Mouse (Mus musculus) layer of hippocampus, adult 2 months (tissue): ENCODE data around the gene Thbs2. TPM values are rescaled to one million over a fixed set of nuclear protein-coding genes. Genes with fewer than 3 reads are reported as not detected.

Source experiments
- DNase-seq, 2 experiments: peaks; one replicate each; pipeline ENCODE4 v3.0.0; 2022; ENCODE audit warnings: low spot score in 2 of 2
- H3K27ac ChIP-seq: fragments of 200-600 bp; 2 replicates; pipeline ENCODE4 v1.8.1; 2022
- H3K4me3 ChIP-seq: fragments of 200-600 bp; 2 replicates; pipeline ENCODE4 v1.8.1; 2022; ENCODE audit warnings: mild to moderate bottlenecking
- CTCF ChIP-seq: fragments of 200-600 bp; conservative IDR thresholded peaks from 2 replicates; pipeline ENCODE4 v1.8.1; 2022; ENCODE audit warnings: antibody characterized with exemption, mild to moderate bottlenecking, moderate library complexity
- long read RNA-seq, 2 experiments: library from polyadenylated mRNA; stranded (forward); transcript quantifications; one replicate each; pipeline ENCODE4 v2.0.0; 2021; ENCODE audit warnings: borderline mapping rate in 2 of 2
- total RNA-seq, 2 experiments: library from RNA; stranded (reverse); gene quantifications; 2 replicates each; pipeline ENCODE4 v1.2.3; 2021

The Thbs2 gene
- 1 to 10 TPM; 3.3 to 3.6 TPM for total RNA-seq
- long read RNA-seq, experiment 1, full-length matches to known transcripts, result 2 of 4 reads
- long read RNA-seq, experiment 1, partial matches to known transcripts, result 1 of 4 reads
- long read RNA-seq, experiment 1, other reads (novel, unspliced or antisense), result 1 of 4 reads
- long read RNA-seq, experiment 2, full-length matches to known transcripts, result 3 of 4 reads
- long read RNA-seq, experiment 2, partial matches to known transcripts, result 1 of 4 reads
- long read RNA-seq, experiment 2, other reads (novel, unspliced or antisense), result 0 of 4 reads

DNA sequence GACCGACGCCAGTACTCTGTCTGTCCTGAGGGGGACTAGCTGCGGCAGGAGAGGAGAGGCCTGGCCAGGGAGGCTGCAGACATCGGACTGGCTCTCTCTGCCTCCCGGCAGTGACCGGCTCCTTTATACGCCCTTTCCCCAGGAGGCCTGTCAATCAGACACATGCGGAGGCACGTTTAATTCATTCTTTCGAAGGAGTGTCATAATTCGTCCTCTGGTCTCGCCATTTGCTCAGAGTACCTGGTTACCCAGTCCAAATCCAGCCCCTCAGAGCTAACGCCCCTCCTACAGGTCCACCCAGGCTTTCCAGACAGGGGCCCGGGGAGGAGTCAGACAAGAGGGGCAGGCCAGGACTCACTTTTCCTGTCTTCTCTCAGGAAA is at the start of gene Thbs2:
Gene Thbs2, minus strand, starts transcription at position 242 of the 381 bp plus-strand sequence.
- TF ChIP-seq CTCF, result peak; percentile 22; the same call in 1 of the 2 replicates
- DNase-seq, result no peak
- Histone ChIP-seq H3K4me3 (peak within 1 kb of the TSS; percentile 6), H3K27ac (no peak within 1 kb of the TSS)

DNA sequence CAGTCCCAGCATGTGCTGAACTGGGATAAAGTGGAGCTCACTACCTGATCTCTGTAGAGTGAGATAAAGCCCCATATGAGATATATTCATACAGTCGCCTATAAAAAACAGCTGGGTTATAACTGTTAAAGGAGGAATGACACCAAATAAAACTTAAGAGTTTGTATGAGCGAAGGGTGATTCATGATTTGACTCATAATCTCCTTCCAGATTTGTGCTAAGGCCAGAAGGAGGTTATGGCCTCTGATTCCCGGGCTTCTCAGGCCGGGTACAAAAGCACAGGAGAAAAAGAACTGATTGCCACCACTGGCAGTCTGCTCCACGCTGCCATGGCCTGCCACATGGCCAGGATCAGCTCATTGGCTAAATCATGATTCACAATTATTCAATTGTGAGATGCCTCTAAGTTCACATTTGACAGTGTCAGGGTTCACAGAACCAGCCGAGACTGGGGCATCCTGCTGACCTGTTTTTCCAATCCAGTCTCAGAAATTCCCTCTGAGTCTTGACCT is 41.5 kb upstream of the Thbs2 start:
- DNase-seq, result no peak
- Histone ChIP-seq H3K4me3 (no peak overlapping the region), H3K27ac (no peak overlapping the region)
- TF ChIP-seq CTCF, result no peak

DNA sequence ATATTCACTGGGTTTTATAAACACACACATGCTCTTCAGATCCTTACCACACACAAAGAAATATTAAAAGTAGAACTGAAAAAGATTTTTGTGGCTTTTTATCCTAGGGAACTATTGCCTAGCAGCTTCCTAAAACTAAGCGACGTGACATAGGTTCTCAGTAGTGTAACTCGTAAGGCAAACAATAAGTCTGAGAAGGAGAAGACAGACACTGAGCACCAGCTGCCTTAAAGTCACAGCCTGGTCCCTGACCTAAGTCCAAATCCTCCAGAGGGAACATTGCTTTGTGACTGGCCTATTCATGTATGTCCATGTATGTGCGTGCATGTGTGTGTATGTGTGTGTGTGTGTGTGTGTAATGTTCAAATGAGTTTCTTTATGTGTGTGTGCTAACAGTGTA is 40.3 kb upstream of the Thbs2 start:
- Histone ChIP-seq H3K4me3 (no peak overlapping the region), H3K27ac (peak overlapping the region; percentile 80)
- TF ChIP-seq CTCF, result no peak
- DNase-seq, result no peak

DNA sequence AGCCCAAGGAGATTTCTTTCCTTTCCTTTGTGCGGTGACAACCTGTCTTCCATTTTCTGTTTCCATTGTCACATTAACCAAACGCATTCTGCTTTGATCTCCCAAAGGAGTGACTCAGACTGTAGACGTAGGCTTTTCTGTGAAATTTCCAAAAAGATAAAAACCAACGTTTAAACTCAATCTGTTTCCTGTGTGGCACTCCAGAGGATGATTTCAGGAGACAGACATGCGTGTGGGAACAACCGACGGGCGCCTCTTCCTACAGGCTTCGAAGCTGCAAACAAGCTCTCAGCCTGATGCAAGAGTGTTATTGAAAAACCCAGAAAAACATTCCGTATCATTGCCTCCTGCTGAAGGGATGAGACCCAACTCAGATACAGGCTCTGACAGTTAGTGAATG is 39.9 kb upstream of the Thbs2 start:
- peak; percentile 37 to 75 for DNase-seq
- no peak for TF ChIP-seq CTCF
- H3K4me3 ChIP-seq, result no peak overlapping the region
- H3K27ac ChIP-seq, result peak overlapping the region; percentile 80

DNA sequence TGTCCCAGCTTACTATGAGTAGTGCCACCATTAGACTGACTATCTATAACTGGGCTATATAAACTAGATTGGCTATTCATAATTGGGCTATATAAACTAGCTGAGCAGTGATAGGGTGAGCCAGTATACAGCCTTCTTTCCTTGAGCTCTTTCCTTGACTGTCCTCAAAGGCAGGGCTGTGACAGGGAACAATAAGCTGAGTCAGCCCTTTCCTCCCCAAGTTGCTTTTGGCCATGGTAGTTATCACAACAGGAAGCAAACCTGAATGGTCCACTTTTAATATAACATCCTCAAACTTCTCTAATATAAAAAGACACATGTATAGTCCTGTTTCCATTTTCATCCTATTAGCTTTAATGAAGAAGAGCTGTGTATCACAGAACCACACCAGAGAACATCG is 39.0 kb upstream of the Thbs2 start:
- Histone ChIP-seq H3K27ac (no peak overlapping the region), H3K4me3 (no peak overlapping the region)
- no peak for TF ChIP-seq CTCF
- no peak for DNase-seq

DNA sequence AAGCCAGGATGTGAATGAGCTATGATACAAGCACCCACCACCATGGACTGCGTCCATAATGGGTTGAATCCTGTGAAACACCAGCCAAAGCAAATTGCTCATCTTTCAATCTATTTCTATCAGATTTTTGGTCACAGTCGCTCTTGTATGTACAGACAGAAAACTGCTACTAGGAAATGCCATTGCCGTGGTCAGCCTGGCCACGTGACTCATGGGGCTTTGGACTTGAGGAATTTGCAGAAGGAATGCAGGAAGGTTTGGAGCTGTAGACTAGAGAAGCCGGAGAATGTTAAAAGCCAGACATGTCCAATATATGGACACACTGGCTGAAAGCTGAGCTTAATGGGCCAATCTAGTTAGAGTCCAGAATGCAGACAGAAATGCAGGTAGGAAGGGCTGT is 36.6 kb upstream of the Thbs2 start:
- H3K4me3 ChIP-seq, result no peak overlapping the region
- no peak for TF ChIP-seq CTCF
- H3K27ac ChIP-seq, result no peak overlapping the region
- no peak for DNase-seq

DNA sequence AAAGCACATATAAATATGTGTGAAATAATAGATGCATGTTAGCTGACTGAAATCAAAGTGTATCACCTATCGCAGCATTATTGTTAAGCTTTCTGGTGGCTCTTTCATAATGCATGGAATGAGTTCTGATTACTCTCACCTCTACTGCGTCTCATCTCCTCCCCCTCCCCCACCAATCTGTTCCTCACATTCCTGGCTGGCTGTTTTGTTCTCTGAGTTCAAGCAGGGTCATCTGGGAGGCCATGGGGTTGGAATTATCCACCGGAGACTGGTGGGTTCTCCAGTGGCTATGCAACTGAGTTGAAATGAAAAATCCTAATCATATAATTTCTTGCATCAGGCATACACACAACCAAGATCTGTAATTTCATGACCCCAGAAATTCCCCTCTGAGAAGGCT is 33.4 kb upstream of the Thbs2 start:
- Histone ChIP-seq H3K4me3 (no peak overlapping the region), H3K27ac (no peak overlapping the region)
- no peak for DNase-seq
- no peak for TF ChIP-seq CTCF

DNA sequence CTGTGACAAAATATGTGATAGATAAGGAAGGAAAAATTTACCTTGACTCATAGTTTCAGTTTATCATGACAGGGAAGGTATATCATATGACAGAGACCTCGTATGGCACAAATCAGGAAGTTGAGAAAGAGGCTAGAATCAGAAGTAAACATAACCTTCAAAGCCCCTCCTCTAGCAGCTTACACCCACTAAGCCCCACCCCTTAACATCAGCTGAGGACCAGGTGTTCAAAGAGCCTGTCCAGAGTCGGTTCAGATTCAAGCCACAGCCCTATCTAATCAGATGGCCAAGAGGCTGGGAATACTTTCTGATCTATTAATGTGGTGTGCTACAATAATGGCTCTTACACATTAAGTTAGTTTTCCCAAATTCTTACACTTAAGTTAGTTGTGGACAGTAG is 30.8 kb upstream of the Thbs2 start:
- no peak for DNase-seq
- no peak for TF ChIP-seq CTCF
- Histone ChIP-seq H3K4me3 (no peak overlapping the region), H3K27ac (no peak overlapping the region)

DNA sequence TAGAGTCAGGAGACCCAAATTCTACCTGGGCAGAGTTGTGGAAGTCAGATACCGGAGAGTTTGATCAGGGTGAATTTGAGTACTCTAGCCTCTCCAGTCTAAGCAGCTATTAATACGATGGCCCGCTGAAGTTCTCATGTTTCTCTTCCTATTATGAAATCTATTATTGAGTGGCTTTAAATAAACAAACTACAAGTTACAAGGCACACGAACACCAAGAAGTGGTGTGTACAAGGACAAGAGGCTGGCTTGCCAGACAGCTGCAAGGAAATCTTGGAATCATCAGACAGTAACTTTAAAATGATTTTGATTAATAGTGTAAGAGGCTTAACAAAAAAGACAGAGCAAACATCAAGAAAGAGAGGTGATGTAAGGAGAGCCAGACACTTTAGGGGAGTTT is 27.3 kb upstream of the Thbs2 start:
- no peak for DNase-seq
- H3K27ac ChIP-seq, result no peak overlapping the region
- TF ChIP-seq CTCF, result no peak
- no peak overlapping the region for H3K4me3 ChIP-seq

DNA sequence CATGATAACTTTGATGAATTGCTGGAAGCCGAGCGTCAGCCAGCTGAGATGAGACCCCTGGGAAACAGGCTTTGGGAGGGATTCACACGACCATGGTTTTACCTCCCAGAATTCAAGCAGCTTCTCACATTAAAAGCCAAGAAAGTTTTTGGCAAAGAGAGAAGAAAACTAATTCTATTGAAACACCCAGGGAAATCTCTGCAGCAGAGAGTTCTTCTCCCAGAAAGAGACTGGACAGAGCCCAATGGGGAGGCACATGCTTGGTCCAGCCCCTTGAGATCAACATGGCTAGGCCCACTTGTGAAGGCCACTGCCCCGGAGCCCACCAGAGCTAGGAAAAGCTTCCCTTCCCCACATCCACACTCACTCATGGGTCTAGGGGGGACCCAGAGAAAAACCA is 26.9 kb upstream of the Thbs2 start:
- Histone ChIP-seq H3K4me3 (no peak overlapping the region), H3K27ac (no peak overlapping the region)
- DNase-seq, result no peak
- no peak for TF ChIP-seq CTCF

DNA sequence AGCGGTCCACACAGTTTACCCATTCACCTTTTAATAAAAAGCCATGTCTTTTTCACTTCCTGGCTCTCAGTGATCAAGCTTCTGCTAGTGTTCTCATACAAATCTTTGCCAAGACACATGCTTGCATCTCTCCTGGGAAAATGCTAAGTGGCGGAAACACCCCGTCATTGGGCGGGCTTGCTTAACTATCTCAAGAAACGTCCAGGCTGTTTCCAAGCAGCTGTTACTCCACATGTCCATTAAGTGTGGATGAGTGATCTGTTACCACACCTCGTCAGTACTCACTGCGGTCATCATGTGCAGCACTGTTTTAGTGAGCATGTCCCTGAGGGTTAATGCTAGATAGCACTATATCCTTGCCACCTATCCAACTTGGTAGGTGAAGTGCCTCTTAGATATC is 26.2 kb upstream of the Thbs2 start:
- TF ChIP-seq CTCF, result no peak
- Histone ChIP-seq H3K4me3 (no peak overlapping the region), H3K27ac (no peak overlapping the region)
- no peak for DNase-seq

DNA sequence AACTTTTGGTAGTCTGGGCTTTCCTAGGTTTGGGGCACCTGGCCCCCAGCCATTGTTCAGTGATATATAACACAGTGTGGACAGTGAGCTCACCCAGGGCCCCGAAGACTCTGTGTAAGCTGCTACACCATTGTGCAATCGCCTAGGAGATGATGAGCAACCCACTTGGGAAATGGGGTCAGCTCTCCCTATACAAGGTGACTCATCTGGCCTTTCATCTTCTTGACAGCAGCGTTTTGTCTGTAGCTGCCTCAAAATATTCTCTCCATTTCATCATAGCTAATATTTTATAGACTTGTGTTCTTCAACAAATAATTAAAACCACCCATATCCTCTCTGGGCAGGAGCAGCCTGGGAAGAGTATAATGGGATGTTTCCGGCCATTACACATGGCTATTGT is 24.8 kb upstream of the Thbs2 start:
- no peak for DNase-seq
- no peak for TF ChIP-seq CTCF
- H3K27ac ChIP-seq, result no peak overlapping the region
- no peak overlapping the region for H3K4me3 ChIP-seq

DNA sequence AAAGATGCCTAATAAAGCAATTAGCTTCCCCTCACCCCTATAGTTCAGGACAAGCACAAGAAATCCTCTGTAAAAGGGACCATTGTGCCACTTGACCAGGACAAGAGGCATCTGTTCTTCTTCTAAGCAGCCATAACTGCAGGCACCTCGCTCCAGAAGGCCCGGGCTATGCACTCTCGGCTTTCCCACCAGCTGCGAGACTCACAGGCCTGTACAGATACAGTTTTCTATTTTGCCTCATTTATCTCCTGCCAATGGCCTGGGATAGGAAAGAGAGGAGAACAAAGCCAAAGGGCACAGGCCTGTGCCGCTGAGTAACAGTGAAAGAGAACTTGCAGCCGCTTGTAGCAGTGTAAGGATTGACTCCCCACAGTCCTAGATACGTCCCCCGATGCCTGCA is 20.7 kb upstream of the Thbs2 start:
- H3K4me3 ChIP-seq, result no peak overlapping the region
- H3K27ac ChIP-seq, result no peak overlapping the region
- TF ChIP-seq CTCF, result no peak
- no peak for DNase-seq

DNA sequence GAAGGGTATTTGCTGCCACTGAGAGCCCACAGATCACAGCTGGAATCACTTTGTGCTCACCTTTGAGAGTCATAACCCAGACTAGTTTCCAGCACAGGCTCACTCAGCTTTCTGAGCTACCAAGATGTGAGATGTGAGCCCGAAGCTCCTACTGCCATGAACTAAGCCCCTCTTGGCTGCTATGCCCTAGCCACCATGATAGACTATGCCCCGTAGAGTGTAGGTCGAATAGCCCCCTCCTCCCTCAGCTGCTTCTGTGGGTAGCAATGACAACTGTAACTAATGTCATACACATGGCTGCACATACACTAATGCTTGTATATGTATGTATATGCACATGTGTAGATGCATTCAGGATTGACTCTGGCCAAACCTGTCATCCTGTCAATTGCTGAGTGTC is 20.3 kb upstream of the Thbs2 start:
- Histone ChIP-seq H3K4me3 (no peak overlapping the region), H3K27ac (no peak overlapping the region)
- no peak for DNase-seq
- no peak for TF ChIP-seq CTCF
